Mouse (Mus musculus) R1 (cell line): Measurements from ENCODE around the gene Btbd1.
"Not testable (repeated sequence)": the region's sequence is repeated elsewhere in the genome, so short reads cannot be mapped to it uniquely, and the experiment has no call there.

Experiments used
- DNase-seq: peaks from one replicate; pipeline ENCODE4 v3.0.0-alpha.2; 2018; ENCODE audit warnings: low read depth, low spot score

Btbd1 gene

DNA sequence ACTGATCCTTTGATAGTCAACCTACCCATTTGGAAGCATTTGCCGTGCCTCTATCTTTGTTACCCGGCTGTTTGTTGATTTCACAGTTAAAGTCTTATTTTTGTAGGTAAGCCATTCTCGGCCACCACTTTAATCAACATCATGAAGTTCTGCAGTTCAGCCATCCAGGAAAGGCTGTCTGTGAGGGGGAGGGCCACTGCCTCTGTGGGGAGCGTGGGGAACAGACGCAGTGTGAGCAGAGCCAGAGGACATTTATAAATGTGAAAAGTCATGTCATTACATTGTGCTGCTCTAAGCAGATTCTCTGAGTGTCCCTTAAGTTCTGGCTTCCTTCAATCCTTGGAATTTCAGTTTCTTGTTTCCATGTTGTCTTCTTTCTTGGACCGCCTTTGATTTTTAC lies 20.9 kb upstream of the Btbd1 start:
- no peak for DNase-seq

DNA sequence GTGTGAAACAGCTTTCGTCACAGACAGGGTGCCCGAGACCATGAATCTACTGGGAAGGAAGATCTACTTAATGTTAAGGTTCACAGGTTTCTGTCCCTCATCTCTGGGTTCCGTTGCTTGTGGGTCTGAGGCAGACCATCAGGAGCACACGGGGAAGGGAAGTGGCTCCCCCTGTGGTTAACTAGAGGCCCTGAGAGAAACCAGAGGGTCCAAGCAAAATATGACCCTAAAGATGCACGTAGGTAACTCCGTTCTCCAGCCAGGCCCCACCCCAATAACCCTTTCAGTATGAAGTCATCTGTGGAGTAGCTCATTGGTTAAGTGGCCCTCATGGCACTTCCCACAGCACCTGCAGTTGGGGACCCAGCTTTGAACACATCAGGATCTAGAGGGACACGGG lies 20.4 kb upstream of the Btbd1 start:
- DNase-seq, result peak; percentile 15

DNA sequence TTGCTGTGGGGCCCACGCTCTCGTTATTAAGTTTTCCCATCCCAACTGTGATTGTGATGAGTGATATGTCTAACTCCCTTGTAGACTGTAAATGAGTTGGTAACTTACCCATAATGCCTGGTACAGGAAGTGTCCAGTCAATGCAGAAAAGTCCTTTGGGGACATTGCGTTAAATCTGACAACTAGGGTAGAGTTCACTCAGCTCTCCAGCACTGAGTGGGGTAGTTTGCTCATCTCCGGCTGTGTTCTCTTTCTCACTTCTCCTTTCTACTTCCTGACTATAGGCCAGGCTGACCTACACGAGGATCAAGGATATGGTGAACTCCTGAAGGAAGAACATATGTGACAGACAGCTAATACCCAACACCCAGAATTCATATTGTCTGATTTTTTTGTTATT lies 20.0 kb upstream of the Btbd1 start:
- no peak for DNase-seq

DNA sequence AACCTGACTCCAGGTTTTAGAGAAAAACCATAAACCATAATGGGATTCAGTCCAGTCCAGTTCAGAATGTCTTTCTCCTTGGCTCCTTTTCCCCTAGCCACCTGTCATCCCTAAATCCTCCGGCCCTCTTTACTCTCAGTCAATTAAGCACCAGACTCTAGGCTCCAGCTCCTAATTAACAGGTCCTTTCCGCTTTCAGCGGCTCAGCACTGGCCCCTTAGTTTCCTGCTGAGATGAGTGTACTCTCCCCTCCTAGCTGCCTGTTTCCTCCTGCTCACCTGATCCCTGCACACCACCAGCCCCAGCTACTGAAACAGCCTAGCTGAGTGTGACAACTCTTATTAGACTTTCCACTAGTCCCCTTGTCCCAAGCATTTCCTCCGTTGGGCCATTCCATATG lies 18.5 kb upstream of the Btbd1 start:
- DNase-seq, result no peak

DNA sequence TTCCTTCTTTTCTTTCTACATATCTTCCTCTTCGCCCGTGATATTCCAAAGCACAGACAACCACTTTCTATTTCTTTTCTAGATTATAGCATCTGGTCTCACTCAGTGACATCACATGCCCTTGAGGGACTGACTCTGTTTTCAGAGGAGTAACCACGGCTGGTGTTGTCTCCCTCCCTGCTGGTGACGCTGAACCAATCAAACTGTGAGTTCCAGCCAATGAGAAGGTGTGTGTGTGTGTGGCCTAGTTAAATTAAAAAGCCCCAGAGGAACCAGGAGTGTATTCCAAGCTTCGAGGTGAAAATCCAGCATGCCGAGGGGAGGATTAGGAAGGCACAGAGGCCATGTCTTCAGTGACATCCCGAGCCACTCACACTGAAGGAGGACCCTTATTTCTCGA lies 17.8 kb upstream of the Btbd1 start:
- DNase-seq, result no peak

- DNase-seq, result no peak
Observed at GRCm38 (mm10) chr7:81846008-81846407, 16.8 kb upstream of the Btbd1 start.

DNA sequence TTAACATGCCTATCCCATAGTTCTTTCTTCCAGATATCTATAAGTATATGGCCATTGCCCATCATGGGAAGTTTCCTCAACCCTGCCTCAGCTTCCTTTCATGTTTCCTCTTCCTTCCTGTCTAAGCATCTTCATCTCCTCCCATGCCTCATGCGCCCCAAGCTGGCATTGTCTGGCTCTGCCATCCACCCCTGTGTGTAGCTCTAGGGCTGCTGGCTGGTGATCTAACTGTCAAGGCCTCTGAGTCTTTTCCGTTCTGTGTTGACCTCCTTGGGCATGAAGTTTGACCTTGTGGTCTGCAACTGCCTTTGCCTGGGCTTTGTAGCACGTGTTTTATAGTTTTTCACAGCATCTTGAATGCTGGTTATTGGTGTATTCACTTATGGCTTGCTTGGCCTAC lies 16.1 kb upstream of the Btbd1 start:
- DNase-seq, result no peak

DNA sequence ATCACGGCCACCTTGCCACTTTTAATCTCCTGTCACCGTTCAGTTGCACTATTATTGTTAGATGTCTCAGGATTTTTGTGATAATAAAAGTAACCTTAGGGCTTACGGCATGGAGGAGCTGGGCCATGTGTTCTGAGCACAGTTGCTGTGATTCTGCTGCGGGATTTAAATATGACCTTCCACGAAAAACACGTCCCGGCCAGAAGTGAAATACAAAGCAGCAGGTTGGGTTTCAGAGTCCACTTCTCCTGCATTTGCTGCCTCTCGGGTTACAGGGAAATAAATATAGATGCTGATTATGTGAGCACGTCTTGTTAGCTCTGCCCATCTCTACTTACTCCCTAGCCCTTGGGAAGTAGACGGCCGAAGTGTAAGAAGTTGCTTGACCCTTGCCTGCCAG lies 15.6 kb upstream of the Btbd1 start:
- DNase-seq, result no peak

- no peak for DNase-seq
Observed at GRCm38 (mm10) chr7:81843903-81844302, 14.7 kb upstream of the Btbd1 start.

GRCm38 (mm10) chr7:81842998-81843397 lies 13.8 kb upstream of the Btbd1 start:
- no peak for DNase-seq

DNA sequence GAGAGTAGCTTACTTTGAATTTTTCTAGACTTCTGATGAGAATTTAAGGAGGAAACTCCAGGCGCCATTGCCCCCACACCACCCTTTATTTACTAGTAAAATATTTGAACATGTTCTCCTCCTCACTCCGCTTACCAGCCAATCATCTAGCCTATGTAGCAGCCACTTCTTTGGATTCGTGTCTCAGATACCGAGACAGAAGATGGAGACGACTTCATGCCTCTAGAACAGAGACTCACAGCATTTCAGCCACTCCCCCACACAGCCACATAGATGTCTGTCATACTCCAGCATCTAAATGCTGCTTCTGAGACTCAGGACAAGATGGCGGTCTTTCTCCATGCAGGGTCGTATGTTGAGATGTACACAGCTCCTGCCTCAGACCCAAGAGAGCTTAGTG lies 12.9 kb upstream of the Btbd1 start:
- no peak for DNase-seq

GRCm38 (mm10) chr7:81841439-81841838 lies 12.2 kb upstream of the Btbd1 start:
- DNase-seq, result no peak

GRCm38 (mm10) chr7:81840661-81841181 lies 11.5 kb upstream of the Btbd1 start:
- DNase-seq, result no peak

DNA sequence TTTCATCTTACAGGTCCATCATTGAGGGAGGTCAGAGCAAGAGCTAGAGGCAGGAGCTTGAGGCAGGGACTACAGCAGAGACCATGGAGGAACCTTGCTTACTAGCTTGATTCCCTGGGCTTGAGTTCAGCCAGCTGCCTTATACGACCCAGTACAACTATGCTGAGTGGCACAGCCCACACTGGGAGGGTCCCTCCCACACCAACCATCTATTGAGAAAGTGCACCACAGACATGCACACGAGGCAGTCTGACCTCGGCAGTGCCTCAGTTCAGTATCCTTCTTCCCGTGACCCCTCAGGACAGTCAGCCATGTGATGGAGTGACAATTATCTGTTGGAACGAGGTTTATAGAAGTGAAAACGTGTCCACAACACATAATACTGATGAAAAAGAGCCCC lies 10.5 kb upstream of the Btbd1 start:
- DNase-seq, result no peak

- DNase-seq, result not testable (repeated sequence)
Observed at GRCm38 (mm10) chr7:81837771-81838170, 8.5 kb upstream of the Btbd1 start.

GRCm38 (mm10) chr7:81835430-81835829 lies 6.2 kb upstream of the Btbd1 start:
- DNase-seq, result no peak

- no peak for DNase-seq
Observed at GRCm38 (mm10) chr7:81834847-81835246, 5.6 kb upstream of the Btbd1 start.

DNA sequence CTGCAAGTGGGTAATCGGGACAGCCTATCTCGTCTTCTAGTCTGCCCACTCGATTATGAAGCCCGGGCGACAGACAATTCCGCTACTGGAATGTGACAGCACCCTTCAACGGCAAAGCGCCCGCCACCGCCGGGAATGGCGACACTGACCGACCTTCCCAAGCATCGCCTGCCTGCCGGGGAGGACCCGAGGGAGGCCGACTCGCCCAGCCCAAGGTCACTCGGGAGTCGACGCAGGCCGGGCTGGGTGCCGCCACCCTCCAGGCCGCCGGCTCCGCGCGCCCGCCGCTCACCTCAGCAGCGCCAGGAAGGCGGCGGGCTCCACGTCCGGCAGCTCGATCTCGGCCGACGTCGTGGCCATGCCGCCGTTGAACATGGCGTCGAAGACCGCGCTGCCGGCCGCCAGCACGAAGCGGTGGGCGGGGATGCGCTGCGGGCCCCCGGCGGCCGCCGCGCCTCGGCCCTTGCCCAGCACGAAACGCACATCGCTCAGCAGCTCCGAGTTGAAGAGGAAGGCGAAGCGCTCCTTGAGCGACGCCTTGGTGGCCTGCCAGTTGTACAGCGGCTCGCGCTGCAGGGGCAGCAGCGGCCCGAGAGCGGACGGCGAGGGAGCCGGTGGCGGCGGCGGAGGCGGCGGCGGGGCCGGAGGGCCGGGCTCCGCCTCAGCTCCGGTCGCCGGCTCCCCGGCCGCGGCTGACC lies 401 bp downstream of the Btbd1 start:
- DNase-seq, result peak; percentile 46

GRCm38 (mm10) chr7:81827806-81828667 lies 1.2 kb downstream of the Btbd1 start:
- peak; percentile 27 for DNase-seq

- DNase-seq, result no peak
Observed at GRCm38 (mm10) chr7:81825381-81825780, 3.9 kb downstream of the Btbd1 start.

GRCm38 (mm10) chr7:81824906-81825305 lies 4.3 kb downstream of the Btbd1 start:
- no peak for DNase-seq

GRCm38 (mm10) chr7:81806067-81806466 lies 23.2 kb downstream of the Btbd1 start:
- no peak for DNase-seq
